In the genomic region with DNA sequence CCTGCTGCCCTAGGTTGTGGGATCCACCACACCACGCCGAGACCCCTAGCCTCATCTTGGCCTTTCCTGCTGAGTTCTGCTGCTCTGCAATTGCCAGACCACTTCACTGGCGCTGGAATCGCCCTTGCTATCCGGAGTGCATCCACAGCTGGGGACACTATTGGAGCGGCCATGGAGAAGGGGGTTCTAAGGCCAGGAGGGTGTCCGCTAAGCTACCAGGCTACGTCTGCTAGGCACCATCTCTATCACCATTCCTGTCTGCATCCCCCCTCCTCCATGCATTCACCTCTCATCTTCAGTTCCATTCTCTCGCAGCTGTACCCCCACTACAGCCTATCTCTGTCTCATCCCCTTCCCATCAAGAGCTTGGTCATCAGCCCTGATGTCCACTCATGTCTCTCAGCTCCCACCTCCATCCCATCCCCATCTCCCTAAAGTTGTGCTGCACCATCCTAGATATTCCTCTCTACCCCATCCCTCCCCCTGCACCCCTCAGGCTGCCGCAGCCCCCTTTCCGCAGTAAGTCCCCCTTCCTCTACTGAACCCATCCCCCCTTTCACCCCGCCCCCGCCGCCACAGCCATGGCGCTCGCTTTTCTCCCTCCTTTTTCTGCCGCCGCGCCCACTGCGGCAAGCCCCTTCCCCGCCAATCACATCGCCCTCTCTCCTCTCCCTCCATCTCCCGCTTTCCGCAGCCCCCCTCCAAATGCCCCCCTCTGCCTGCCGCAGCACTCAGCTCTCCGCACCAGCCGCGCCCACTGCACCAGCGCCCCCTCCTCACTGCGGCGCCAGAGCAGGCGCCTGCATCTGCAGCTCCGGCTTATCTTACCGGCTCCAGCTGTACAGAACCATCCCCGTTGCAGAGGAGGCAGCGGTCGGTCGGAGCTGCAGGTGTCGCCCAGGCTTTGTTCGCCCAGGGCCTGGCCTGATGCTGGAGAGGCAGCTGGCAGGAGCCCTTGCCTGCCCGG, we compare ENCODE assay signal across 7 mouse cellular contexts. TPM values are rescaled to one million over a fixed set of nuclear protein-coding genes. Genes with fewer than 3 reads are reported as not detected.
DNase-seq lines count a peak whose midpoint lies in the region; ATAC-seq and TF ChIP-seq lines count a peak whose summit lies in the region.

No protein-coding gene starts in this region.

- DNase-seq in right cerebral cortex, postnatal 14 days, result peak; percentile 67
- DNase-seq in right cerebral cortex, postnatal 36 days (ENCODE audit: low spot score in 2 of 2), result no peak
- peak; percentile 87 for DNase-seq in forebrain, embryonic 14.5 days (ENCODE audit: low spot score)
- no peak for DNase-seq in liver, postnatal 0 days
- peak; percentile 16 to 37 for DNase-seq in thymus, postnatal 36 days
- DNase-seq in c-Kit-positive CD71-positive TER-119-positive erythroid progenitor cells, embryonic 14.5 days (ENCODE audit: low spot score), result no peak
- no peak for DNase-seq in gastrocnemius, adult 2 months

- WGBS in forebrain, embryonic 14.5 days, result 4% methylated on average over 41 of the region's 41 CpGs
- WGBS in liver, postnatal 0 days (ENCODE audit: insufficient replicate concordance), result 14% methylated on average over 39 of the region's 41 CpGs

- intact Hi-C loops in gastrocnemius, adult 2 months (cut with DNase I), result no loop called here

- H3K4me3 ChIP-seq in forebrain, embryonic 14.5 days (ENCODE audit: low read depth, low read length), result peak overlapping the region; percentile 40
- H3K4me3 ChIP-seq in liver, postnatal 0 days (ENCODE audit: low read depth, low read length), result no peak overlapping the region
- H3K4me3 ChIP-seq in gastrocnemius, adult 2 months, result no peak overlapping the region

- no peak for TF ChIP-seq EP300 in liver, postnatal 0 days (IDR thresholded peaks at IDR 0.05; ENCODE audit: low read depth)

- H3K4me1 ChIP-seq in forebrain, embryonic 14.5 days (ENCODE audit: control insufficient read depth, insufficient read depth, low read length), result peaks cover 33% of the 10 kb centered on the region
- H3K4me1 ChIP-seq in liver, postnatal 0 days (ENCODE audit: insufficient read depth), result peaks cover 3% of the 10 kb centered on the region; the same call in 1 of the 2 replicates

- H3K36me3 ChIP-seq in forebrain, embryonic 14.5 days (ENCODE audit: control insufficient read depth, insufficient read depth, low read length), result peaks cover 32% of the 10 kb centered on the region
- no peaks in the 10 kb centered on the region for H3K36me3 ChIP-seq in liver, postnatal 0 days (replicated peaks; ENCODE audit: insufficient read depth, low read length)

- TF ChIP-seq CTCF in liver, postnatal 0 days (IDR thresholded peaks at IDR 0.05; ENCODE audit: low read depth), result no peak
- TF ChIP-seq CTCF in gastrocnemius, adult 2 months (IDR thresholded peaks at IDR 0.05), result no peak

- no peaks in the 10 kb centered on the region for H3K27me3 ChIP-seq in forebrain, embryonic 14.5 days (replicated peaks; ENCODE audit: control insufficient read depth, insufficient read depth, low read length)
- H3K27me3 ChIP-seq in liver, postnatal 0 days (ENCODE audit: insufficient read depth, low read length), result peaks cover 24% of the 10 kb centered on the region

- ATAC-seq in forebrain, embryonic 14.5 days, result peak; percentile 88
- ATAC-seq in liver, postnatal 0 days, result no peak

- H3K9ac ChIP-seq in forebrain, embryonic 14.5 days (ENCODE audit: low read length), result peak overlapping the region; percentile 58
- no peak overlapping the region for H3K9ac ChIP-seq in liver, postnatal 0 days (replicated peaks)

- peak overlapping the region; percentile 86 for H3K27ac ChIP-seq in forebrain, embryonic 14.5 days (ENCODE audit: low read depth, low read length)
- no peak overlapping the region for H3K27ac ChIP-seq in liver, postnatal 0 days (ENCODE audit: low read depth)
- no peak overlapping the region for H3K27ac ChIP-seq in gastrocnemius, adult 2 months

- H3K9me3 ChIP-seq in forebrain, embryonic 14.5 days (replicated peaks; ENCODE audit: control insufficient read depth, low read length), result no peaks in the 10 kb centered on the region
- no peaks in the 10 kb centered on the region for H3K9me3 ChIP-seq in liver, postnatal 0 days (ENCODE audit: low read length)

- peak overlapping the region; percentile 58 for H3K4me2 ChIP-seq in forebrain, embryonic 14.5 days (ENCODE audit: low read length)
- peak overlapping the region; percentile 18; the same call in 1 of the 2 replicates for H3K4me2 ChIP-seq in liver, postnatal 0 days (ENCODE audit: low read depth, low read length)

RNA-seq across cellular contexts. Expression of a gene that starts 16.7 kb away (rescaled TPM):
- 58.4 and 66.8 TPM in 2 replicates for polyA plus RNA-seq in forebrain, embryonic 14.5 days (2014; fragmentation: Nextera tagmentation; extraction: Ambion mirVana)
- 3.3 and 3.8 TPM in 2 replicates for polyA plus RNA-seq in liver, postnatal 0 days (2015; fragmentation: Nextera tagmentation; extraction: Ambion mirVana)
- 100 to 1,000 TPM; 214 to 256 TPM for total RNA-seq in gastrocnemius, adult 2 months (2021)

RNA-seq across cellular contexts. Expression of a gene that starts 54.5 kb away (rescaled TPM):
- 1.5 and 2.4 TPM in 2 replicates for polyA plus RNA-seq in forebrain, embryonic 14.5 days (2014; fragmentation: Nextera tagmentation; extraction: Ambion mirVana)
- 0.05 TPM in 1 of 2 replicates, not detected in the other for polyA plus RNA-seq in liver, postnatal 0 days (2015; fragmentation: Nextera tagmentation; extraction: Ambion mirVana)
- total RNA-seq in gastrocnemius, adult 2 months (2021), result under 1 TPM in 1 of 2 experiments, not detected in 1; 0.06 TPM

RNA-seq across cellular contexts. Expression of a gene that starts 58.6 kb away (rescaled TPM):
- polyA plus RNA-seq in forebrain, embryonic 14.5 days (2014; fragmentation: Nextera tagmentation; extraction: Ambion mirVana), result 12.2 and 12.7 TPM in 2 replicates
- 17.4 and 20.2 TPM in 2 replicates for polyA plus RNA-seq in liver, postnatal 0 days (2015; fragmentation: Nextera tagmentation; extraction: Ambion mirVana)
- total RNA-seq in gastrocnemius, adult 2 months (2021), result 10 to 100 TPM; 21.8 to 24.9 TPM

Comparison
In these comparisons a context has a peak if more than half of its experiments do, and no peak if none do; other contexts are left out.
1. DNase-seq: peak in right cerebral cortex, postnatal 14 days (single experiment), forebrain, embryonic 14.5 days (single experiment) and thymus, postnatal 36 days (2 of 2); none in right cerebral cortex, postnatal 36 days (0 of 2), liver, postnatal 0 days (single experiment), c-Kit-positive CD71-positive TER-119-positive erythroid progenitor cells, embryonic 14.5 days (single experiment) and gastrocnemius, adult 2 months (single experiment).
2. RNA of a gene that starts 16.7 kb away (polyA plus RNA-seq): 58.4 to 66.8 TPM in forebrain, embryonic 14.5 days; 3.3 to 3.8 TPM in liver, postnatal 0 days; every median in the first group is over 10 times any median in the second.